Mouse (Mus musculus) forebrain, postnatal 0 days (tissue): Measurements from ENCODE around the gene Rbm8a2. TPM values are rescaled to one million over a fixed set of nuclear protein-coding genes. Genes with fewer than 3 reads are reported as not detected.

ENCODE experiments used
- ATAC-seq: fragments of 200-750 bp; cut with Nextera tagmentation; 2 replicates; pipeline ENCODE4 v1.8.0; 2017; ENCODE audit warnings: mild to moderate bottlenecking, moderate library complexity
- DNase-seq: peaks from one replicate; pipeline ENCODE4 v3.0.0-alpha.2; 2015
- H3K27ac ChIP-seq: fragments of 300-500 bp; sonication (generic); 2 replicates; pipeline ENCODE4 v1.5.1; 2014; ENCODE audit warnings: low read depth, mild to moderate bottlenecking, antibody characterized with exemption, low read length, moderate library complexity, mixed read lengths
- H3K27me3 ChIP-seq: fragments of 300-500 bp; sonication (generic); 2 replicates; pipeline ENCODE4 v1.6.1; 2014; ENCODE audit warnings: mild to moderate bottlenecking, low read length, mixed read lengths; ENCODE audit not compliant: insufficient read depth
- H3K36me3 ChIP-seq: fragments of 300-500 bp; sonication (generic); 2 replicates; pipeline ENCODE4 v1.6.1; 2014; ENCODE audit warnings: mild to moderate bottlenecking, moderate library complexity; ENCODE audit not compliant: insufficient read depth
- H3K4me1 ChIP-seq: fragments of 300-500 bp; sonication (generic); 2 replicates; pipeline ENCODE4 v1.6.1; 2014; ENCODE audit warnings: antibody characterized with exemption; ENCODE audit not compliant: insufficient read depth
- H3K4me2 ChIP-seq: fragments of 300-500 bp; sonication (generic); 2 replicates; pipeline ENCODE4 v1.6.1; 2014; ENCODE audit warnings: low read depth, mild to moderate bottlenecking, moderate library complexity
- H3K4me3 ChIP-seq: fragments of 300-500 bp; sonication (generic); 2 replicates; pipeline ENCODE4 v1.5.1; 2014; ENCODE audit warnings: low read depth, low read length, mixed read lengths
- H3K9ac ChIP-seq: fragments of 300-500 bp; sonication (generic); 2 replicates; pipeline ENCODE4 v1.6.1; 2014; ENCODE audit warnings: mild to moderate bottlenecking
- H3K9me3 ChIP-seq: fragments of 300-500 bp; sonication (generic); 2 replicates; pipeline ENCODE4 v1.6.1; 2016; ENCODE audit warnings: low read length
- CTCF ChIP-seq: sonication (generic); IDR thresholded peaks from 2 replicates; pipeline ENCODE4 v1.5.1; 2016; ENCODE audit warnings: antibody characterized with exemption, control low read depth, low read depth
- WGBS: fragments of 180-500 bp; shearing (Covaris S2); extraction: QIAGEN DNeasy Blood & Tissue Kit; methylation state at CpG from one replicate; pipeline ENCODE4 v1.1.7; 2014; 5-methylcytosine and 5-hydroxymethylcytosine counted together
- polyA plus RNA-seq: library from polyadenylated mRNA; unstranded; fragments of >200 nt; fragmentation: Nextera tagmentation; extraction: Ambion mirVana; gene quantifications from 2 replicates; pipeline ENCODE4 v1.2.1, GENCODE M21; 2015
- total RNA-seq: library from RNA; depleted of rRNA; stranded (reverse); fragments of >200 nt; gene quantifications from 2 replicates; pipeline ENCODE4 v1.2.3, GENCODE M21; 2014; rRNA removed

Gene Rbm8a2
- total and polyA plus RNA-seq, 2 experiments from 2014 or later, result 0.33 to 0.34 TPM

GRCm38 (mm10) chr1:175936282-175936737 lies 42.6 kb downstream of the Rbm8a2 start:
- Histone ChIP-seq H3K4me1 (no peaks in the 10 kb centered on the region), H3K4me3 (0 out of 2 replicates have a peak overlapping the region, but pooled peaks have one; percentile 2), H3K9me3 (no peaks in the 10 kb centered on the region), H3K27ac (no peak overlapping the region), H3K36me3 (no peaks in the 10 kb centered on the region), H3K27me3 (no peaks in the 10 kb centered on the region), H3K9ac (no peak overlapping the region; the same call in 1 of the 2 replicates), H3K4me2 (peak overlapping the region; percentile 26)
- ATAC-seq (peak; percentile 88), DNase-seq (peak; percentile 93)
- 9% methylated on average over 11 of the region's 11 CpGs for WGBS
- peak; percentile 97 for TF ChIP-seq CTCF

- Histone ChIP-seq H3K4me3 (no peak overlapping the region), H3K4me2 (no peak overlapping the region), H3K27ac (no peak overlapping the region), H3K9ac (no peak overlapping the region), H3K27me3 (no peaks in the 10 kb centered on the region), H3K36me3 (no peaks in the 10 kb centered on the region), H3K4me1 (no peaks in the 10 kb centered on the region), H3K9me3 (no peaks in the 10 kb centered on the region)
- DNase-seq (no peak), ATAC-seq (peak; percentile 42; the same call in 1 of the 2 replicates)
- TF ChIP-seq CTCF, result no peak
- WGBS, result 94% methylated on average over 5 of the region's 5 CpGs
These were observed 47.5 kb downstream of the Rbm8a2 start for GRCm38 (mm10) chr1:175931391-175931790.

Other genes starting within 250 kb of the Rbm8a2 start
- gene Exo1, start 98.5 kb downstream of the Rbm8a2 start, total RNA-seq, result 1.7 and 8.6 TPM in 2 replicates
- gene Exo1, start 98.5 kb downstream of the Rbm8a2 start, polyA plus RNA-seq, result 2.1 TPM in 2 replicates
- gene Gm38100, start 58.8 kb downstream of the Rbm8a2 start, total RNA-seq, result not detected in 2 replicates
- gene Gm38100, start 58.8 kb downstream of the Rbm8a2 start, polyA plus RNA-seq, result not detected in 2 replicates